Mouse (Mus musculus) neutrophil, adult 65 days (primary cell): ENCODE measurements around the gene Rhno1. TPM values are rescaled to one million over a fixed set of nuclear protein-coding genes. Genes with fewer than 3 reads are reported as not detected.

Experiments used
- total RNA-seq: library from RNA; stranded (reverse); gene quantifications from 2 replicates; pipeline ENCODE4 v1.2.4, GENCODE M21; 2023

Gene Rhno1
- total RNA-seq = 28.1 and 28.7 TPM in 2 replicates

GRCm38 (mm10) chr6:128362381-128363006 lies at the start of gene Rhno1, which contains the start of gene Foxm1:
Gene Rhno1, minus strand, starts transcription at chr6:128362911.
Gene Foxm1, plus strand, starts transcription at chr6:128362967.

DNA sequence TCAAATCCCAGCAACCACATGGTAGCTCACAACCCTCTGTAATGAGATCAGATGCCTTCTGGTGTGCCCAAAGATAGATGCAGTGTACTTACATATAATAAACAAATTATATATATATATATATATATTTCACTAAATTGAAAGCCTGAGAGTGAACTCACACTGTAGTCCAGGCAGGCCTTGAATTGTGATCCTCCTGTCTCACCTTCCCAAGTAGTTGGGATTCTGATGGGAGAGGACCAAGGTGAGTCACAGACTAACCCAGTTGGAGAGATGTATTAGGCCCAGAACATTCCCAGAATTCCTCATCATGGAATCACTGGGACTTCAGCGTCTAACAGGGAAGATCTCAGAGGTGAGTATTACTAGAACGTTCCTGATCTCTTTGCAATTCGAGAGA lies 36.3 kb upstream of the Rhno1 start, which contains the start of gene Nrip2:
Nrip2 (plus strand) TSS at position 301 of the 400 bp plus-strand sequence.

DNA sequence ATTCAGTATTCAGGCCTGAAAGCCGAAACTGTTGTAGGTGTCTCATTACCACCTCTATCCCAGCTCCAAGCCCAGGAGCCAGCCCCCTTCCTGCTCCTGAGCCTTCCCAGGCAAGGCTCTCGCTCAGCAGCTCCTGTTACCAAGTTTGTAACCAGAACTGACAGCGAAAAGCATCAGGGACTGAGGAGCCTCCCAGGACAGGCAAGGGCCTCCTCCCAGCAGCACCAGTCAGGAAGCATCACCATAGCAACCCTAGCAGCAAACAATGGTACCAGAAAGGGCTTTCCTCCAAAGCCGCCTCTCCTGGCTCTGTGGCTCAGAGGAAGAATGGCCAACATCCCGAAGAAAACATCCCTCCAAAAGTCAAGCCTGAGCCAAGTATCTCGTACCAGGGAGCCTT lies 12.5 kb upstream of the Rhno1 start, which contains the start of the genes Tex52 and Gm44596:
Tex52 (plus strand) TSS at position 265 of the 400 bp plus-strand sequence.
Gm44596 (plus strand) TSS at position 312 of the 400 bp plus-strand sequence.

GRCm38 (mm10) chr6:128355726-128356416 lies 6.8 kb downstream of the Rhno1 start, which contains the start of gene Tulp3:
Gene Tulp3, minus strand, starts transcription at chr6:128355851.

Other genes with a start within 250 kb of the Rhno1 start
- 0.48 and 0.73 TPM in 2 replicates for gene Tspan9, start 219.3 kb downstream of the Rhno1 start, total RNA-seq
- gene Tead4, start 62.1 kb downstream of the Rhno1 start, total RNA-seq = 0.20 and 0.25 TPM in 2 replicates
- gene Tulp3, start 7.1 kb downstream of the Rhno1 start, total RNA-seq = 0.52 and 0.69 TPM in 2 replicates
- 53.1 and 61.4 TPM in 2 replicates for gene Foxm1, start 56 bp upstream of the Rhno1 start, total RNA-seq
- not detected in 2 replicates for gene Tex52, start 12.5 kb upstream of the Rhno1 start, total RNA-seq
- not detected in 2 replicates for gene Gm44596, start 12.6 kb upstream of the Rhno1 start, total RNA-seq
- not detected in 2 replicates for gene Nrip2, start 36.4 kb upstream of the Rhno1 start, total RNA-seq
- 8.4 and 14.2 TPM in 2 replicates for gene Itfg2, start 62.0 kb upstream of the Rhno1 start, total RNA-seq
- 26.8 and 30.6 TPM in 2 replicates for gene Fkbp4, start 75.8 kb upstream of the Rhno1 start, total RNA-seq
- not detected in 2 replicates for gene Pzp, start 163.8 kb upstream of the Rhno1 start, total RNA-seq
- gene A2ml1, start 218.7 kb upstream of the Rhno1 start, total RNA-seq = not detected in 2 replicates